Mouse (Mus musculus) kidney, adult 10 weeks (tissue): ENCODE results near the gene Mmp13. TPM values are rescaled to one million over a fixed set of nuclear protein-coding genes. Genes with fewer than 3 reads are reported as not detected.

Experiments
- polyA plus RNA-seq: library from polyadenylated mRNA; stranded (reverse); fragments of 350-450 nt; fragmentation: Illumina TruSeq; extraction: RNeasy Lipid Tissue Mini Kit (QIAGEN cat#74804); gene quantifications from one replicate; pipeline ENCODE4 v1.2.3, GENCODE M21; 2014; ENCODE audit warnings: low read depth, low replicate concordance

Mmp13 gene
- 3.6 TPM for polyA plus RNA-seq

GRCm38 (mm10) chr9:7272214-7272613, at the start of gene Mmp13:
Gene Mmp13 (plus strand): TSS chr9:7272514.

Other genes starting within 250 kb of the Mmp13 start
- 11.6 TPM for gene Dync2h1, start 88.1 kb upstream of the Mmp13 start, polyA plus RNA-seq
- gene Dcun1d5, start 88.0 kb upstream of the Mmp13 start, polyA plus RNA-seq: 140 TPM
- gene Mmp12, start 71.9 kb downstream of the Mmp13 start, polyA plus RNA-seq: 9.7 TPM
- not detected for gene Mmp1b, start 115.5 kb downstream of the Mmp13 start, polyA plus RNA-seq
- 0.97 TPM for gene Mmp3, start 173.3 kb downstream of the Mmp13 start, polyA plus RNA-seq
- not detected for gene Mmp10, start 229.8 kb downstream of the Mmp13 start, polyA plus RNA-seq